Mouse (Mus musculus) ES-Bruce4 (cell line): ENCODE measurements around the gene Plet1.

Experiments used
- CTCF ChIP-seq: IDR thresholded peaks from one replicate; pipeline ENCODE4 v1.8.1; 2011; ENCODE audit warnings: low read depth, low read length
- POLR2A ChIP-seq: IDR thresholded peaks from one replicate; pipeline ENCODE4 v1.8.1; 2011; ENCODE audit warnings: low read length; ENCODE audit not compliant: insufficient read depth

DNA sequence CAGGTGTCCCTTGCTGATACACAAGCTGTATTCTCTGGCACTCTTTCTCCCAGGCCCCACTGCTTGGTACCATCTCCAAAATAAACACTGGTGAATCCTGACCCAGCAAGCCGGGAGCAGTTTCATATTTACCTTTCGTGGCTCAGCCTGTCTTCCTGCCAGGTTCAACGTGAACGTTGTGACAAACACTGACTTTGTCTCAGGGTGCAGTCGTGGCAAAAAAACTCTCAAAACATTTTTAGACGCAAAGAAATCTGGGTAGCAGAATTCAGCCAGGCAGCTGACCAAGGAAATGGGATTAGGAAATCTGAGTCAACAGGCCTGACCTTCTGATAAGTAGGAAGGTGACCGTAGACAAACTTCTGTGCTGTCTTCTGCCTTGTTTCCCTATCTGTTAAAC lies 13.2 kb downstream of the Plet1 start:
- TF ChIP-seq CTCF (no peak), POLR2A (no peak)
